Comparison of ENCODE assay signal across 9 mouse cellular contexts in genomic region chr15:101929666-101930065, GRCm38 (mm10). TPM values are rescaled to one million over a fixed set of nuclear protein-coding genes. Genes with fewer than 3 reads are reported as not detected.
DNase-seq lines count a peak whose midpoint lies in the region; ATAC-seq and TF ChIP-seq lines count a peak whose summit lies in the region.
"Had no signal": no experiment of that assay in that cellular context is flagged by ENCODE, and none has a peak within 500 bp of the region (broad histone marks: within the 10 kb centered on the region; RNA-seq: fewer than 3 reads in every experiment).

No protein-coding gene starts in this region.

- 1% methylated on average over 17 of the region's 17 CpGs for WGBS in heart, embryonic 10.5 days
- WGBS in hindbrain, embryonic 12.5 days: 4% methylated on average over 17 of the region's 17 CpGs
- WGBS in limb, embryonic 14.5 days: 5% methylated on average over 17 of the region's 17 CpGs
- 5% methylated on average over 17 of the region's 17 CpGs for WGBS in midbrain, embryonic 15.5 days

- TF ChIP-seq POLR2A in limb, embryonic 14.5 days (IDR thresholded peaks at IDR 0.05; ENCODE audit: borderline replicate concordance, extremely low read depth, insufficient read depth, insufficient read length): no peak

- ATAC-seq in hindbrain, embryonic 12.5 days (ENCODE audit: low FRiP score): no peak
- no peak for ATAC-seq in limb, embryonic 14.5 days (ENCODE audit: low FRiP score, low read depth)
- ATAC-seq in midbrain, embryonic 15.5 days (replicated peaks): no peak
- ATAC-seq in inflammation-experienced regulatory T-cells, adult 6 months: no peak

- H3K27ac ChIP-seq in heart, embryonic 10.5 days: peak overlapping the region; percentile 32; the same call in 1 of the 2 replicates
- H3K27ac ChIP-seq in hindbrain, embryonic 12.5 days: no peak overlapping the region
- H3K27ac ChIP-seq in limb, embryonic 14.5 days (replicated peaks; ENCODE audit: low read depth, low read length): no peak overlapping the region
- H3K27ac ChIP-seq in midbrain, embryonic 15.5 days: no peak overlapping the region

- H3K4me1 ChIP-seq in heart, embryonic 10.5 days: peaks cover 19% of the 10 kb centered on the region
- H3K4me1 ChIP-seq in hindbrain, embryonic 12.5 days: peaks cover 15% of the 10 kb centered on the region
- peaks cover 5% of the 10 kb centered on the region; the same call in 1 of the 2 replicates for H3K4me1 ChIP-seq in limb, embryonic 14.5 days (ENCODE audit: control insufficient read depth, insufficient read depth, low read length)
- peaks cover 8% of the 10 kb centered on the region; the same call in 1 of the 2 replicates for H3K4me1 ChIP-seq in midbrain, embryonic 15.5 days

- H3K36me3 ChIP-seq in heart, embryonic 10.5 days: no peaks in the 10 kb centered on the region
- H3K36me3 ChIP-seq in hindbrain, embryonic 12.5 days: no peaks in the 10 kb centered on the region
- no peaks in the 10 kb centered on the region for H3K36me3 ChIP-seq in limb, embryonic 14.5 days (ENCODE audit: control insufficient read depth, insufficient read depth, low read length)
- H3K36me3 ChIP-seq in midbrain, embryonic 15.5 days (replicated peaks): no peaks in the 10 kb centered on the region

- H3K9ac ChIP-seq in hindbrain, embryonic 12.5 days: no peak overlapping the region; the same call in 1 of the 2 replicates
- H3K9ac ChIP-seq in limb, embryonic 14.5 days (ENCODE audit: low read depth, low read length, severe bottlenecking): peak overlapping the region; percentile 31
- no peak overlapping the region for H3K9ac ChIP-seq in midbrain, embryonic 15.5 days

- H3K27me3 ChIP-seq in heart, embryonic 10.5 days (ENCODE audit: insufficient read depth, poor library complexity, severe bottlenecking): peaks cover 54% of the 10 kb centered on the region
- H3K27me3 ChIP-seq in hindbrain, embryonic 12.5 days: peaks cover 13% of the 10 kb centered on the region
- H3K27me3 ChIP-seq in limb, embryonic 14.5 days (ENCODE audit: control insufficient read depth, insufficient read depth, low read length): peaks cover 13% of the 10 kb centered on the region; the same call in 1 of the 2 replicates
- H3K27me3 ChIP-seq in midbrain, embryonic 15.5 days (replicated peaks): peaks cover 9% of the 10 kb centered on the region

- no peaks in the 10 kb centered on the region for H3K9me3 ChIP-seq in heart, embryonic 10.5 days
- H3K9me3 ChIP-seq in hindbrain, embryonic 12.5 days (replicated peaks): no peaks in the 10 kb centered on the region
- no peaks in the 10 kb centered on the region for H3K9me3 ChIP-seq in limb, embryonic 14.5 days (ENCODE audit: control insufficient read depth, low read length)
- H3K9me3 ChIP-seq in midbrain, embryonic 15.5 days: no peaks in the 10 kb centered on the region

- peak overlapping the region; percentile 49 for H3K4me2 ChIP-seq in hindbrain, embryonic 12.5 days (replicated peaks)
- peak overlapping the region; percentile 42 for H3K4me2 ChIP-seq in limb, embryonic 14.5 days (replicated peaks; ENCODE audit: low read depth, low read length, severe bottlenecking)
- H3K4me2 ChIP-seq in midbrain, embryonic 15.5 days: peak overlapping the region; percentile 25

- H3K4me3 ChIP-seq in heart, embryonic 10.5 days: peak overlapping the region; percentile 52
- H3K4me3 ChIP-seq in hindbrain, embryonic 12.5 days: 0 out of 2 replicates have a peak overlapping the region, but pooled peaks have one; percentile 12
- peak overlapping the region; percentile 18 for H3K4me3 ChIP-seq in limb, embryonic 14.5 days (replicated peaks; ENCODE audit: low read length)
- no peak overlapping the region for H3K4me3 ChIP-seq in midbrain, embryonic 15.5 days

- no peak for DNase-seq in heart, embryonic 10.5 days (ENCODE audit: low spot score)
- DNase-seq in heart, adult 11 months: no peak
- DNase-seq in limb, embryonic 14.5 days (ENCODE audit: low spot score): no peak
- no peak for DNase-seq in left cerebral cortex, adult 9 months (ENCODE audit: low spot score in 2 of 2)
- DNase-seq in layer of hippocampus, adult 8-10 months (ENCODE audit: low spot score in 2 of 2): no peak

RNA-seq across cellular contexts. Expression of gene Krt4, which starts 5.1 kb away (rescaled TPM):
- polyA plus RNA-seq in heart, embryonic 10.5 days (2016; fragmentation: Nextera tagmentation; extraction: Ambion mirVana): 0.09 TPM in 1 of 2 replicates, not detected in the other
- polyA plus RNA-seq in hindbrain, embryonic 12.5 days (2016; fragmentation: Nextera tagmentation; extraction: Ambion mirVana): 0.21 TPM in 1 of 2 replicates, not detected in the other
- polyA plus RNA-seq in limb, embryonic 14.5 days (2012; rRNA removed): 27.0 and 51.0 TPM in 2 replicates
- 180 and 268 TPM in 2 replicates for polyA plus RNA-seq in limb, embryonic 14.5 days (2014; fragmentation: Nextera tagmentation; extraction: Ambion mirVana)
- 0.18 and 0.90 TPM in 2 replicates for polyA plus RNA-seq in midbrain, embryonic 15.5 days (2015; fragmentation: Nextera tagmentation; extraction: Ambion mirVana)
- polyA plus RNA-seq in inflammation-experienced regulatory T-cells, adult 6 months (2017; shearing (Covaris generic)): not detected
- total RNA-seq in layer of hippocampus, adult 8-10 months (2022): not detected
- total RNA-seq: common myeloid progenitor, adult 5-6 weeks had no signal

RNA-seq across cellular contexts. Expression of gene Krt79, which starts 10.5 kb away (rescaled TPM):
- polyA plus RNA-seq in heart, embryonic 10.5 days (2016; fragmentation: Nextera tagmentation; extraction: Ambion mirVana): 1.8 TPM in 2 replicates
- polyA plus RNA-seq in hindbrain, embryonic 12.5 days (2016; fragmentation: Nextera tagmentation; extraction: Ambion mirVana): not detected in 2 replicates
- 0.18 and 0.23 TPM in 2 replicates for polyA plus RNA-seq in limb, embryonic 14.5 days (2012; rRNA removed)
- polyA plus RNA-seq in limb, embryonic 14.5 days (2014; fragmentation: Nextera tagmentation; extraction: Ambion mirVana): 0.29 and 0.51 TPM in 2 replicates
- polyA plus RNA-seq in midbrain, embryonic 15.5 days (2015; fragmentation: Nextera tagmentation; extraction: Ambion mirVana): 0.11 and 0.13 TPM in 2 replicates
- polyA plus RNA-seq in inflammation-experienced regulatory T-cells, adult 6 months (2017; shearing (Covaris generic)): not detected
- under 1 TPM in 3 of 4 experiments, not detected in 1; 0.18 to 0.41 (median 0.21) TPM for total RNA-seq in layer of hippocampus, adult 8-10 months (2022)
- total RNA-seq: common myeloid progenitor, adult 5-6 weeks had no signal

RNA-seq across cellular contexts. Expression of gene Krt78, which starts 24.4 kb away (rescaled TPM):
- not detected in 2 replicates for polyA plus RNA-seq in heart, embryonic 10.5 days (2016; fragmentation: Nextera tagmentation; extraction: Ambion mirVana)
- not detected in 2 replicates for polyA plus RNA-seq in hindbrain, embryonic 12.5 days (2016; fragmentation: Nextera tagmentation; extraction: Ambion mirVana)
- polyA plus RNA-seq in limb, embryonic 14.5 days (2012; rRNA removed): 0.04 and 0.09 TPM in 2 replicates
- polyA plus RNA-seq in limb, embryonic 14.5 days (2014; fragmentation: Nextera tagmentation; extraction: Ambion mirVana): 0.08 and 0.22 TPM in 2 replicates
- polyA plus RNA-seq in midbrain, embryonic 15.5 days (2015; fragmentation: Nextera tagmentation; extraction: Ambion mirVana): not detected in 2 replicates
- not detected for polyA plus RNA-seq in inflammation-experienced regulatory T-cells, adult 6 months (2017; shearing (Covaris generic))
- total RNA-seq in layer of hippocampus, adult 8-10 months (2022): not detected
- total RNA-seq: common myeloid progenitor, adult 5-6 weeks had no signal

RNA-seq across cellular contexts. Expression of gene Krt76, which starts 36.9 kb away (rescaled TPM):
- polyA plus RNA-seq in heart, embryonic 10.5 days (2016; fragmentation: Nextera tagmentation; extraction: Ambion mirVana): not detected in 2 replicates
- not detected in 2 replicates for polyA plus RNA-seq in hindbrain, embryonic 12.5 days (2016; fragmentation: Nextera tagmentation; extraction: Ambion mirVana)
- polyA plus RNA-seq in limb, embryonic 14.5 days (2012; rRNA removed): not detected in 2 replicates
- polyA plus RNA-seq in limb, embryonic 14.5 days (2014; fragmentation: Nextera tagmentation; extraction: Ambion mirVana): 0.08 TPM in 1 of 2 replicates, not detected in the other
- polyA plus RNA-seq in midbrain, embryonic 15.5 days (2015; fragmentation: Nextera tagmentation; extraction: Ambion mirVana): not detected in 2 replicates
- not detected for polyA plus RNA-seq in inflammation-experienced regulatory T-cells, adult 6 months (2017; shearing (Covaris generic))
- total RNA-seq in layer of hippocampus, adult 8-10 months (2022): not detected
- total RNA-seq: common myeloid progenitor, adult 5-6 weeks had no signal

Comparison
In these comparisons a context has a peak if more than half of its experiments do, and no peak if none do; other contexts are left out.
1. RNA of gene Krt4, which starts 5.1 kb away (polyA plus RNA-seq): 27.0 to 268 TPM in limb, embryonic 14.5 days; 0.18 to 0.90 TPM in midbrain, embryonic 15.5 days, 0.21 TPM in hindbrain, embryonic 12.5 days, 0.09 TPM in heart, embryonic 10.5 days and not detected in inflammation-experienced regulatory T-cells, adult 6 months; every median in the first group is over 10 times any median in the second.
2. Peak in every context shown above with its lines, with median percentiles within 50 percentile points of each other: H3K4me2 ChIP-seq.